Mouse (Mus musculus) heart, postnatal 0 days (tissue): ENCODE measurements around the gene Arhgap15.

Source experiments
- CTCF ChIP-seq: IDR thresholded peaks from 2 replicates; pipeline ENCODE4 v1.5.1; 2016; ENCODE audit warnings: antibody characterized with exemption, control low read depth, low read depth
- EP300 ChIP-seq: IDR thresholded peaks from 2 replicates; pipeline ENCODE4 v1.6.1; 2016; ENCODE audit warnings: antibody characterized with exemption, low read depth

DNA sequence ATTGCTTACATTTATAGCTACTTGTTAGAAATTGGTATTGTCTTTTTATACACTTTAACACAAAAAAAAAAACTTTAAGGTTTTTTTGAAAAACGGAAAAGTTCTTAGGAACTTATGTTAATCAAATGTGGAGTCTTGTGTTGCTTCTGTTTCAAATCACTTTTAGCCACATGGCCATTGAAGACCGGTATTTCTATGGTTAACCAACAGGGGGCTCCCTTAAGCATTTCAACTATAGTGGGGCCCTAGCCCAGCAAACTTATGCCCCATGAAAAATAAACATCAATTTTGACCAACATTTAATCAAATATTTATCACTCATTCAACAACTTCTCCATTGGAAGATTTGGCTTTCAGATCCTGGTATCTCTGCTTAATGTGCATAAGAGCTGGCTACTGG lies 557.5 kb downstream of the Arhgap15 start:
- TF ChIP-seq EP300, result no peak
- peak; percentile 12; the same call in 1 of the 2 replicates for TF ChIP-seq CTCF
